Comparison of ENCODE assay signal across 16 mouse cellular contexts in genomic region chr11:109479575-109480285, GRCm38 (mm10). TPM values are rescaled to one million over a fixed set of nuclear protein-coding genes. Genes with fewer than 3 reads are reported as not detected.
DNase-seq lines count a peak whose midpoint lies in the region; ATAC-seq lines count a peak whose summit lies in the region.
"Had no signal": no experiment of that assay in that cellular context is flagged by ENCODE, and none has a peak within 500 bp of the region (broad histone marks: within the 10 kb centered on the region; RNA-seq: fewer than 3 reads in every experiment).

No protein-coding gene starts in this region.

- intact Hi-C loops in left cerebral cortex, postnatal 25 days (cut with DNase I) = no loop called here

- ATAC-seq in CD4-positive, CD25-positive, alpha-beta regulatory T cell, adult 4 months = no peak
- ATAC-seq in hematopoietic stem cell, adult 5-6 weeks (replicated peaks in 1 of 2; ENCODE audit: insufficient read depth in 1 of 2, low FRiP score in 2 of 2, low TSS enrichment in 1 of 2, low read depth in 1 of 2, poor library complexity in 2 of 2, severe bottlenecking in 2 of 2) = peak; percentile 59 to 80
- ATAC-seq in monocyte, adult 5-6 weeks (replicated peaks; ENCODE audit: insufficient number of reproducible peaks, low FRiP score, low TSS enrichment, poor library complexity, severe bottlenecking) = peak; percentile 82
- ATAC-seq: forebrain, postnatal 0 days; midbrain, embryonic 15.5 days had no signal

- DNase-seq in CD4-positive, CD25-positive, alpha-beta regulatory T cell, adult 2 months (ENCODE audit: low read depth, low spot score) = peak; percentile 29
- peak; percentile 54 for DNase-seq in ES-CJ7 (ENCODE audit: low read depth, low spot score)
- no peak for DNase-seq in kidney, postnatal 36 days
- DNase-seq in adrenal gland, postnatal 10 days = no peak
- DNase-seq in left cerebral cortex, postnatal 25 days (ENCODE audit: low spot score in 2 of 2) = no peak
- DNase-seq: adrenal gland, adult 2 months; cerebellum, adult 2 months; forebrain, postnatal 0 days; heart, adult 11 months; heart, postnatal 4 days; right cerebral cortex, postnatal 25 days; thymus, postnatal 4 days had no signal

RNA-seq across cellular contexts. Expression of gene Slc16a6, which starts 6.3 kb away (rescaled TPM):
- polyA plus RNA-seq in CD4-positive, CD25-positive, alpha-beta regulatory T cell, adult 4 months (2017; shearing (Covaris generic)) = 10 to 100 TPM; 16.7 to 21.0 TPM
- total RNA-seq in hematopoietic stem cell, adult 5-6 weeks (2017) = 9.4 and 10.8 TPM in 2 replicates
- total RNA-seq in monocyte, adult 5-6 weeks (2017) = 9.1 to 20.3 TPM (median 11.3 TPM) in 3 replicates
- 1 to 10 TPM; 2.7 to 3.9 TPM for total RNA-seq in adrenal gland, postnatal 10 days (2021)
- total RNA-seq in left cerebral cortex, postnatal 25 days (2021) = 10 to 100 TPM in 1 of 2 experiments, 1 to 10 TPM in 1; 8.7 to 17.3 TPM

RNA-seq across cellular contexts. Expression of gene Arsg, which starts 6.6 kb away (rescaled TPM):
- 1 to 10 TPM; 4.5 to 7.1 TPM for polyA plus RNA-seq in CD4-positive, CD25-positive, alpha-beta regulatory T cell, adult 4 months (2017; shearing (Covaris generic))
- total RNA-seq in hematopoietic stem cell, adult 5-6 weeks (2017) = 1.2 and 4.4 TPM in 2 replicates
- total RNA-seq in monocyte, adult 5-6 weeks (2017) = 0.96 to 2.5 TPM (median 1.1 TPM) in 3 replicates
- 10 to 100 TPM; 10.6 to 14.2 TPM for total RNA-seq in adrenal gland, postnatal 10 days (2021)
- total RNA-seq in left cerebral cortex, postnatal 25 days (2021) = 10 to 100 TPM in 1 of 2 experiments, 1 to 10 TPM in 1; 9.6 to 11.1 TPM

RNA-seq across cellular contexts. Expression of gene Amz2, which starts 54.0 kb away (rescaled TPM):
- 10 to 100 TPM; 40.0 to 48.4 TPM for polyA plus RNA-seq in CD4-positive, CD25-positive, alpha-beta regulatory T cell, adult 4 months (2017; shearing (Covaris generic))
- total RNA-seq in hematopoietic stem cell, adult 5-6 weeks (2017) = 71.4 and 80.7 TPM in 2 replicates
- 32.6 to 34.9 TPM (median 33.6 TPM) in 3 replicates for total RNA-seq in monocyte, adult 5-6 weeks (2017)
- 10 to 100 TPM; 38.1 to 48.5 TPM for total RNA-seq in adrenal gland, postnatal 10 days (2021)
- total RNA-seq in left cerebral cortex, postnatal 25 days (2021) = 10 to 100 TPM; 48.3 to 55.4 TPM

Comparison
In these comparisons a context has a peak if more than half of its experiments do, and no peak if none do; other contexts are left out.
1. DNase-seq: peak in CD4-positive, CD25-positive, alpha-beta regulatory T cell, adult 2 months (single experiment) and ES-CJ7 (single experiment); none in kidney, postnatal 36 days (0 of 2), adrenal gland, postnatal 10 days (single experiment) and left cerebral cortex, postnatal 25 days (0 of 2).